Mouse (Mus musculus): ENCODE measurements around the gene Magi2. TPM values are rescaled to one million over a fixed set of nuclear protein-coding genes. Genes with fewer than 3 reads are reported as not detected.

Gene Magi2
- polyA plus RNA-seq, 1 experiment from 2014 or later: 3.2 TPM

- Histone ChIP-seq H3K9me3 (ENCODE audit: control insufficient read depth, low read length) (no peaks in the 10 kb centered on the region), H3K4me1 (replicated peaks; ENCODE audit: control insufficient read depth, insufficient read depth, low read length) (no peaks in the 10 kb centered on the region; the same call in 1 of the 2 replicates), H3K36me3 (ENCODE audit: control insufficient read depth, insufficient read depth, low read length) (no peaks in the 10 kb centered on the region), H3K4me2 (ENCODE audit: low read length) (no peak overlapping the region), H3K27ac (ENCODE audit: low read depth) (no peak overlapping the region), H3K9ac (ENCODE audit: low read length) (no peak overlapping the region), H3K4me3 (ENCODE audit: low read depth, low read length) (no peak overlapping the region), H3K27me3 (replicated peaks; ENCODE audit: control insufficient read depth, insufficient read depth, low read length) (no peaks in the 10 kb centered on the region)
- 71% methylated on average over 2 of the region's 2 CpGs for WGBS
- ATAC-seq (replicated peaks; ENCODE audit: low FRiP score, low TSS enrichment, low read depth): no peak
- no peak for DNase-seq (ENCODE audit: low spot score)
These were observed 830.0 kb downstream of the Magi2 start for GRCm38 (mm10) chr5:20056856-20057255.

GRCm38 (mm10) chr5:20062011-20062410 lies 835.2 kb downstream of the Magi2 start:
- ATAC-seq (replicated peaks; ENCODE audit: low FRiP score, low TSS enrichment, low read depth) (no peak), DNase-seq (ENCODE audit: low spot score) (no peak)
- H3K9me3 ChIP-seq (ENCODE audit: control insufficient read depth, low read length): no peaks in the 10 kb centered on the region
- WGBS: 76% methylated on average over 4 of the region's 4 CpGs
- H3K4me3 ChIP-seq (ENCODE audit: low read depth, low read length): no peak overlapping the region
- H3K27ac ChIP-seq (ENCODE audit: low read depth): no peak overlapping the region
- H3K9ac ChIP-seq (ENCODE audit: low read length): no peak overlapping the region
- no peaks in the 10 kb centered on the region for H3K4me1 ChIP-seq (replicated peaks; ENCODE audit: control insufficient read depth, insufficient read depth, low read length)
- no peaks in the 10 kb centered on the region for H3K36me3 ChIP-seq (ENCODE audit: control insufficient read depth, insufficient read depth, low read length)
- no peaks in the 10 kb centered on the region for H3K27me3 ChIP-seq (replicated peaks; ENCODE audit: control insufficient read depth, insufficient read depth, low read length)
- no peak overlapping the region for H3K4me2 ChIP-seq (ENCODE audit: low read length)

DNA sequence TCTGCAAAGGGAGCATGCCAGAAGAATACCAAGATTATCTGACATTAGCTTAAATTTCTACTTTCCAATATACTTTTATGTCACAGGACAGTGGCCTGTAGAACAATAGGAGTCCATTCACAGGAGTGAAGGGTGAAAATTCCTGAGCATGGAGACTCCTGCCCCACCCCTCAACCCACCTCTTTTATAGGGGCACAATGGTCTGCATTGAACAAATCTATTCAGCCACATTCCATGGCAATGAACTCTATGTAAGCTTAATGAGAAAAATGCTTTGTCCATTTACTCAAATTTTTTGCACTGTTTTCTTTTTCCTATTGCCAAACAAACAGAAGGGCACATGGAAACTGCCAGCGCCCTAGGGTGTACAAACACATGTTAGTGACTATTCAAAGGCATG lies 838.2 kb downstream of the Magi2 start:
- H3K9me3 ChIP-seq (ENCODE audit: control insufficient read depth, low read length): no peaks in the 10 kb centered on the region
- H3K27me3 ChIP-seq (replicated peaks; ENCODE audit: control insufficient read depth, insufficient read depth, low read length): no peaks in the 10 kb centered on the region
- ATAC-seq (replicated peaks; ENCODE audit: low FRiP score, low TSS enrichment, low read depth): no peak
- no peak for DNase-seq (ENCODE audit: low spot score)
- H3K9ac ChIP-seq (ENCODE audit: low read length): no peak overlapping the region
- no peaks in the 10 kb centered on the region for H3K4me1 ChIP-seq (replicated peaks; ENCODE audit: control insufficient read depth, insufficient read depth, low read length)
- 91% methylated on average over 1 of the region's 1 CpGs for WGBS
- H3K4me2 ChIP-seq (ENCODE audit: low read length): no peak overlapping the region
- no peak overlapping the region for H3K4me3 ChIP-seq (ENCODE audit: low read depth, low read length)
- no peak overlapping the region for H3K27ac ChIP-seq (ENCODE audit: low read depth)
- no peaks in the 10 kb centered on the region for H3K36me3 ChIP-seq (ENCODE audit: control insufficient read depth, insufficient read depth, low read length)

DNA sequence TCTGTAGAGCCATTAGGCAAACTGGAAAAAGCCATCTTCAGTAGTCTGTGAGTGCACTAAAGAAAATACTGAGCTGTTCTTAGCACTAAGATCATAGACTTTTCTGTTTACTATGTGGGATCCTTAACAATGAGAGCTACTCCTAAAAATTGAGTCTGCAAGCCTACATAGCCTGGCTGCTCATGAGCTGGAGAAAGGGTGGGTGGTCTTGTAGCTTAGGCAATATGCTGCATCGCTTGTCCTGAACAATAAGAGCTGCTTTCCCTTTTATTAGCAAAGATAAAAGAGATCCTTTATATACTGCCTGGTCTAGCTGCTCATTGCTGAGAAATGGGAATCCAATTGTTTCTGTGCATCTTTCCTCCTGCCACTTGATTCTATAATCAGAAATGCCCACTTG lies 841.7 kb downstream of the Magi2 start:
- ATAC-seq (replicated peaks; ENCODE audit: low FRiP score, low TSS enrichment, low read depth) (no peak), DNase-seq (ENCODE audit: low spot score) (no peak)
- H3K4me3 ChIP-seq (ENCODE audit: low read depth, low read length): no peak overlapping the region
- no peak overlapping the region for H3K4me2 ChIP-seq (ENCODE audit: low read length)
- no peak overlapping the region for H3K9ac ChIP-seq (ENCODE audit: low read length)
- WGBS: 68% methylated on average over 1 of the region's 1 CpGs
- H3K27ac ChIP-seq (ENCODE audit: low read depth): no peak overlapping the region
- no peaks in the 10 kb centered on the region for H3K9me3 ChIP-seq (ENCODE audit: control insufficient read depth, low read length)
- no peaks in the 10 kb centered on the region for H3K4me1 ChIP-seq (replicated peaks; ENCODE audit: control insufficient read depth, insufficient read depth, low read length)
- no peaks in the 10 kb centered on the region for H3K27me3 ChIP-seq (replicated peaks; ENCODE audit: control insufficient read depth, insufficient read depth, low read length)
- no peaks in the 10 kb centered on the region for H3K36me3 ChIP-seq (ENCODE audit: control insufficient read depth, insufficient read depth, low read length)

GRCm38 (mm10) chr5:20068921-20069486 lies 842.2 kb downstream of the Magi2 start:
- no peaks in the 10 kb centered on the region for H3K9me3 ChIP-seq (ENCODE audit: control insufficient read depth, low read length)
- H3K4me2 ChIP-seq (ENCODE audit: low read length): no peak overlapping the region
- H3K36me3 ChIP-seq (ENCODE audit: control insufficient read depth, insufficient read depth, low read length): no peaks in the 10 kb centered on the region
- WGBS: 67% methylated on average over 3 of the region's 3 CpGs
- no peak overlapping the region for H3K4me3 ChIP-seq (ENCODE audit: low read depth, low read length)
- no peak overlapping the region for H3K27ac ChIP-seq (ENCODE audit: low read depth)
- no peak overlapping the region for H3K9ac ChIP-seq (ENCODE audit: low read length)
- ATAC-seq (replicated peaks; ENCODE audit: low FRiP score, low TSS enrichment, low read depth): no peak
- no peaks in the 10 kb centered on the region for H3K4me1 ChIP-seq (replicated peaks; ENCODE audit: control insufficient read depth, insufficient read depth, low read length)
- DNase-seq (ENCODE audit: low spot score): no peak
- no peaks in the 10 kb centered on the region for H3K27me3 ChIP-seq (replicated peaks; ENCODE audit: control insufficient read depth, insufficient read depth, low read length)

DNA sequence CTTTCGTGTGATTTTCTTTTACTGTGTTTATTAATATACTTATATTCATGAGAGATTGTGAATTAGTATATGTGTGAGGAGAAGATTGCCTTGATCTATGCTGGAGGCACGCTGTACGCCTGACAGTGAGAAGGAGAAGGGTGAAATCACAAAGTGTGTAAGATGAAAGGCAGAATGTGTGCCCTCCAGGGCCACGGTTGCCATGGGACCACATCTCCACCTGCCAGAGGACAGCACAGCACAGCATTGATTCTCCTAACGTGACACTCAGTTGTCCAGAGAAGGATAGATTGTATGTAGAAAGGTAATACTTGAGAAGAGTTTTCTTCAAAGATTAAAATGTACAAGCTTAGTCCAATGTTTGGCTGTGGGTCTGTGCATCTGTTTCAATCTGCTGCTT lies 847.3 kb downstream of the Magi2 start:
- Histone ChIP-seq H3K36me3 (ENCODE audit: control insufficient read depth, insufficient read depth, low read length) (no peaks in the 10 kb centered on the region), H3K27ac (ENCODE audit: low read depth) (no peak overlapping the region), H3K9me3 (ENCODE audit: control insufficient read depth, low read length) (no peaks in the 10 kb centered on the region), H3K4me3 (ENCODE audit: low read depth, low read length) (no peak overlapping the region), H3K4me2 (ENCODE audit: low read length) (no peak overlapping the region), H3K27me3 (replicated peaks; ENCODE audit: control insufficient read depth, insufficient read depth, low read length) (no peaks in the 10 kb centered on the region), H3K9ac (ENCODE audit: low read length) (no peak overlapping the region), H3K4me1 (replicated peaks; ENCODE audit: control insufficient read depth, insufficient read depth, low read length) (no peaks in the 10 kb centered on the region)
- DNase-seq (ENCODE audit: low spot score): no peak
- WGBS: 84% methylated on average over 5 of the region's 5 CpGs
- ATAC-seq (replicated peaks; ENCODE audit: low FRiP score, low TSS enrichment, low read depth): no peak

DNA sequence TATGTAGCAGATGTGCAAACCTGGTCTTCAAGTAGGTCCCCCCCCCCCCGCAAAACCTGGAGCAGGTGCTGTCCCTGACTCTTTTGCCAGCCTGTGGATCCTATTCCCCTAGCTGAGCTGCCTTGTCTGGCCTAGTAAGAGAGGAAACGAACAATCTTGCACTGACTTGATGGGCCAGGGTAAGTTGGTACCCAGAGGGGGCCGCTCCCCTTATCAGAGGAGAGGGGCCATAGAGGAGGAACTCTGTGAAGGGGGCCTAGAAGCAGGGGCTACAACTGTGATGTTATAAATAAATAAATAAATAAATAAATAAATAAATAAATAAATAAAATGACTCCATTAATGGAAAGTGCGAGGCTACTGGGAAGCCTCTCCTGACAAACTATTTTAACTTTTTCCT lies 848.0 kb downstream of the Magi2 start:
- Histone ChIP-seq H3K4me3 (ENCODE audit: low read depth, low read length) (no peak overlapping the region), H3K4me1 (replicated peaks; ENCODE audit: control insufficient read depth, insufficient read depth, low read length) (no peaks in the 10 kb centered on the region), H3K27me3 (replicated peaks; ENCODE audit: control insufficient read depth, insufficient read depth, low read length) (no peaks in the 10 kb centered on the region), H3K27ac (ENCODE audit: low read depth) (no peak overlapping the region), H3K9ac (ENCODE audit: low read length) (no peak overlapping the region), H3K9me3 (ENCODE audit: control insufficient read depth, low read length) (no peaks in the 10 kb centered on the region), H3K36me3 (ENCODE audit: control insufficient read depth, insufficient read depth, low read length) (no peaks in the 10 kb centered on the region), H3K4me2 (ENCODE audit: low read length) (no peak overlapping the region)
- DNase-seq (ENCODE audit: low spot score) (no peak), ATAC-seq (replicated peaks; ENCODE audit: low FRiP score, low TSS enrichment, low read depth) (no peak)
- 92% methylated on average over 4 of the region's 4 CpGs for WGBS

- no peaks in the 10 kb centered on the region for H3K36me3 ChIP-seq (ENCODE audit: control insufficient read depth, insufficient read depth, low read length)
- H3K27me3 ChIP-seq (replicated peaks; ENCODE audit: control insufficient read depth, insufficient read depth, low read length): no peaks in the 10 kb centered on the region
- ATAC-seq (replicated peaks; ENCODE audit: low FRiP score, low TSS enrichment, low read depth) (no peak), DNase-seq (ENCODE audit: low spot score) (no peak)
- no peak overlapping the region for H3K27ac ChIP-seq (ENCODE audit: low read depth)
- no peaks in the 10 kb centered on the region for H3K9me3 ChIP-seq (ENCODE audit: control insufficient read depth, low read length)
- no peak overlapping the region for H3K4me3 ChIP-seq (ENCODE audit: low read depth, low read length)
- no peak overlapping the region for H3K9ac ChIP-seq (ENCODE audit: low read length)
- H3K4me1 ChIP-seq (replicated peaks; ENCODE audit: control insufficient read depth, insufficient read depth, low read length): no peaks in the 10 kb centered on the region
- WGBS: 80% methylated on average over 7 of the region's 7 CpGs
- H3K4me2 ChIP-seq (ENCODE audit: low read length): no peak overlapping the region
These were observed 852.1 kb downstream of the Magi2 start for GRCm38 (mm10) chr5:20078931-20079330.

- H3K27ac ChIP-seq (ENCODE audit: low read depth): no peak overlapping the region
- H3K4me3 ChIP-seq (ENCODE audit: low read depth, low read length): no peak overlapping the region
- H3K27me3 ChIP-seq (replicated peaks; ENCODE audit: control insufficient read depth, insufficient read depth, low read length): no peaks in the 10 kb centered on the region
- no peak overlapping the region for H3K9ac ChIP-seq (ENCODE audit: low read length)
- no peak overlapping the region for H3K4me2 ChIP-seq (ENCODE audit: low read length)
- no peaks in the 10 kb centered on the region for H3K36me3 ChIP-seq (ENCODE audit: control insufficient read depth, insufficient read depth, low read length)
- WGBS: 78% methylated on average over 9 of the region's 9 CpGs
- DNase-seq (ENCODE audit: low spot score) (no peak), ATAC-seq (replicated peaks; ENCODE audit: low FRiP score, low TSS enrichment, low read depth) (no peak)
- no peaks in the 10 kb centered on the region for H3K9me3 ChIP-seq (ENCODE audit: control insufficient read depth, low read length)
- no peaks in the 10 kb centered on the region for H3K4me1 ChIP-seq (replicated peaks; ENCODE audit: control insufficient read depth, insufficient read depth, low read length)
These were observed 853.9 kb downstream of the Magi2 start for GRCm38 (mm10) chr5:20080605-20081309.
